Mouse (Mus musculus): ENCODE measurements around the gene Nfic. TPM values are rescaled to one million over a fixed set of nuclear protein-coding genes. Genes with fewer than 3 reads are reported as not detected.
A peak's percentile ranks its signal among the peaks of the same experiment; 100 is the strongest.

The Nfic gene
- total RNA-seq, 2 experiments from 2014 or later, result 120 to 129 TPM

DNA sequence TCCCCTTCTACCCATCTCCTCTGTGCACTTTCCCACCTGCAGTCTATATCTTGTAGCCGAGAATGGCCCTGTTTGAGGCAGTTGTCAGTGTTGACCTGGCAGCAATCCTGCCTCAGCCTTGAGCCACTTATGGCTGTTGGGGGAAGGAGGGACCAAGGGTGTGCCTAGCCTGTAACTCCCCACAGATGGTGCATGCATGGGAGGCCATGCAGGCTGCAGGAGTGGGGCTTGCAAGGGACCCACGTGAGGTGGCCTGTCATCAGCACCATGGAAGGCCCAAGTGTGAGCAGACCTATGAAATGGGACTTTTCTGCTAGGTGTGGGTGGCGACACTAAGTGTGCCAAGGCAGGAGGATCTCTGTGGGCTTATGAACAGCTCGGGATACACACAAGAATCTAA lies 90.4 kb downstream of the Nfic start:
- DNase-seq (ENCODE audit: low spot score in 2 of 2), result no peak

DNA sequence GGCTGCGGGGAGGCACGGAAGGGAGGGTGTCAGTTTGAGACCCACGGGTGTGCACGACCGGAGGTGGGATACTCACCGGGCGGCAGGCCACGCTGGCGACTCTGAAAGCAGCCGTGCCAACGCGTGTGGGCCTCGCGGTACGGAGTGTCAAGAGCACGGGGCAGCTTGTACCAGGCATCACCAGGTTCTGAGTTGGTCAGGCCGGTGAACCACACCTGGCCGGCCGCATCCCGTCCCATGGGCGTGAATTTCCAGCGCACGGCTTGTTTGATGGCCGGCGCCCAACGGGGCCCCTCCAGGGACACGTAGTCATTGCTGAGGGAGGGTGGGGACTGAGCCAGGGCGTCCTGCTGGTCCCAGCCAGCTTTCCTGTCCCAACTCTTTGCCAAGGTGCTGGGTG lies 90.8 kb downstream of the Nfic start:
- no peak for DNase-seq (ENCODE audit: low spot score in 2 of 2)

DNA sequence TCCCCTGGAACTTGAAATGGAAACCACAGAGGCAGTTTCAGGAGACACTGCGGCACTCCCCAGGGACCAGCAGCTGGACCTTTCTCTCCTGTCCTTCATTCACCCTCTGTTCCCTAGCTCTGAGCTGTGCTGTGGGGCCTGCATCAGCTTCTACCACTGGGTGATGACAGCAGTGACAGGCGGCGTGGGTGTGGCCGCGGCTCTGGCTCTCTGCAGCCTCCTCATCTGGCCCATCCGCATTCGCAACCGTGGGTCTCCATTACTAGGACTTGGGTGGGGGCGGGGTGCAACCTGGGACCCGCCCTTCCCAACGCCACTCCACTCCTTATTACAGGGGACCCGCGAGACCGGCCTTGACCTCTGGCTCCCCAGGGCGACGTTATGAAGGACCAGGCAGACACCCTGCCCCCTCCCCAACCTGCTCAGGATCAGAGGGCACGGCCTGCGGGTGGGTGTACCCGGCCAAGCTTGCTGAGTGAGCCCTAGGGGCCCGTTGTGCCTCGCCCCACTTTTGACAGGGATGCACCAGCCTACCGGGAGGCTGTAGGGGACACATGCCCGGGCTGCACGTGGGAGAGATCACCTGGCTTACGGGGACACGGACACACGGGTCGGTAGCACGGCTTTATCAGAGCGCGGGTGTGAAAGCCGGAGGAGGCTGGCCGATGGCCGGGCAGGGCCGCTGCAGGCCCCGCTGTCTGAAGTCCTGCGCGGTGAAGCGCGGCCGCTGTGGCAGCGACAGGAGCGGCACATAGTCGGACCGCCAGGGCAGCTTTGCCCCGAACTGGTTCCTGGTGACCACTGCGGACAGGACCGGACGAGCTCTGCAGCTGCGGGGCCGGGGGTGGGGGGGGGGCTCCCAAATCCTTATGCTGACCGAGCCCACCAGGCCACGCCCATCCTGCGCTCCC lies 91.7 kb downstream of the Nfic start:
- no peak for DNase-seq (ENCODE audit: low spot score in 2 of 2)

DNA sequence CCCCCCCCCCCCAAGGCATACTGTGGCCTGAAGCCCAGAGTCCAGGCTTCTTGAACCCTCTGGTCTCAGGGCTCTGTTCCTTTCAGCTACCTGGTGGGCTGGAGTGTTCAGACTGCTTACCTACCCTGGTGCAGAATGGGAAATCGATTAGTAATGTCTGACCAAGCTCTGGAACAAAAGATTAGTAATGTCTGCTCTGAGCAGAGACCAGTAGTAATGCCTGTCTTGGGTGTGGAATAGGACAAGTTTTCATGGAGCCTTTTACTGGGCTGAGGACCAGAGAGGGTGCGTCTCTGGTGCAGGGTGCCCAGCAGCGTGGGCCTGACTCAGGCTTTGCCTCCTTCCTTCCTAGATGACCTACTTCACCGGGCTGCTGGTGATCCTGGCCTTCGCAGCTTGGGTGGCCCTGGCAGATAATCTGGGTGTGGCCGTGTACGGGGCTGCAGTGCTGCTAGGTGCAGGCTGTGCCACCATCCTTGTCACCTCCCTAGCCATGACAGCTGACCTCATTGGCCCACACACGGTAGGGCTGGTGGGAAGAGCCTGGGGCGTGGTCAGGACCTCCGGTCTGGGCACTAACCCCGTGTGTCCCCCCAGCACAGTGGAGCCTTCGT lies 93.0 kb downstream of the Nfic start:
- no peak for DNase-seq (ENCODE audit: low spot score in 2 of 2)

DNA sequence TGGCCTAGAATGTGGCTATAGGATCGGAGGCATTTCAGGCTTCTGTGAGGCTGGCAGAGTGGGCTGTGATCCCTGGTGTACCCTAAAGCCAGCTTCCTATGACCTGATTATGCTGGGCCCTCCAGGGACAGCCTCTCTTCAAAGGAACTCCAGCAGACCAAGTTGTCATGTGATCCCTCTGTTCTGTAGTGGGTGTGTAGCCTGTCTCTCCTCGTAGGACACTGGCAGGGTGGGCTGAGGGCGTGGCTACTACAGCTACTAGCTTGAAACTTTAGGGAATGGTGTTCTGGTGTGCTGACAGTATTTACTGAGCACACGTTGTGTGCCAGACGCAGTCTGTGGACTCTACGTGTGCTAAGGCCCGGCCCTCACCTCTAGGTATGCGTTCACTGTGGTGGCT lies 94.7 kb downstream of the Nfic start:
- no peak for DNase-seq (ENCODE audit: low spot score in 2 of 2)

DNA sequence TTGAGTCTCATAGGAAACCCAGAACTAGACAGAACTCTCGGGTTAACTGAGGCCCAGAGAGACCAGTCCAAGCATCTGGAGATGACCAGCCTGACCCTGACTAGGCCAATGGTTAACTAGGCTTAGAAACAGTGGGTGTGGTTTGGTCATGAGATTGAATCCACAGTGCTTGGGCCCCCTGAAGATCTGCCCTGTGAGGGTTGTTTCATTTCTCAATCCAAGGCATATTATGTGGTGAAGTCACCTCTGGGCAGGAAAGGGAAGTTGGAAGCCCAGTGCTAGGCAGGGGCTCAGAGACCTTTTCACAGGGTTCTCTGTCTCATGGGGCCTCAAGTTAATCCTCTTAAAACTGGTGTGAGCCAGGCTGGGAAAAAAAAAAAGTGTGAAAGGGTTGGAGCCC lies 96.6 kb downstream of the Nfic start:
- no peak for DNase-seq (ENCODE audit: low spot score in 2 of 2)

DNA sequence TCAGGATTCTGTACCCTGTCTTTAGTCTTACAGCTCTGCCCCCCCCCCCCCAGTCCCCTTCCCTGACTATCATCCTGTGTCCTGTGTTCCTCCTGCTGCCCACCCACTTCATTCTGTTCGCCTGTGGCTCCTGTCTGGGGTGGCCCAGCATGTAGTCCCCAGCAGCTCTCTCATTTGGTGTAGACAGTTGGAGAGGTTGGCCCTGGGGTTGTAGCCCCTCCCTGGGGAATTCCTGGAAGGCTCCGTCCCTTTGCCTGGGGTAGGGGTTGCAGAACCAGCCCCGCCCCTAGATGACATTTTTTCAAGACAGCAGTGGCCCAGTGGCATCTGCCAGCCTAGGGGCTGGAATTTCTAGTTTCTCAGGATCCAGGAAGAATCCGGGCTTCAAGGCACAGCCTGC lies 97.2 kb downstream of the Nfic start:
- DNase-seq (ENCODE audit: low spot score in 2 of 2), result no peak

DNA sequence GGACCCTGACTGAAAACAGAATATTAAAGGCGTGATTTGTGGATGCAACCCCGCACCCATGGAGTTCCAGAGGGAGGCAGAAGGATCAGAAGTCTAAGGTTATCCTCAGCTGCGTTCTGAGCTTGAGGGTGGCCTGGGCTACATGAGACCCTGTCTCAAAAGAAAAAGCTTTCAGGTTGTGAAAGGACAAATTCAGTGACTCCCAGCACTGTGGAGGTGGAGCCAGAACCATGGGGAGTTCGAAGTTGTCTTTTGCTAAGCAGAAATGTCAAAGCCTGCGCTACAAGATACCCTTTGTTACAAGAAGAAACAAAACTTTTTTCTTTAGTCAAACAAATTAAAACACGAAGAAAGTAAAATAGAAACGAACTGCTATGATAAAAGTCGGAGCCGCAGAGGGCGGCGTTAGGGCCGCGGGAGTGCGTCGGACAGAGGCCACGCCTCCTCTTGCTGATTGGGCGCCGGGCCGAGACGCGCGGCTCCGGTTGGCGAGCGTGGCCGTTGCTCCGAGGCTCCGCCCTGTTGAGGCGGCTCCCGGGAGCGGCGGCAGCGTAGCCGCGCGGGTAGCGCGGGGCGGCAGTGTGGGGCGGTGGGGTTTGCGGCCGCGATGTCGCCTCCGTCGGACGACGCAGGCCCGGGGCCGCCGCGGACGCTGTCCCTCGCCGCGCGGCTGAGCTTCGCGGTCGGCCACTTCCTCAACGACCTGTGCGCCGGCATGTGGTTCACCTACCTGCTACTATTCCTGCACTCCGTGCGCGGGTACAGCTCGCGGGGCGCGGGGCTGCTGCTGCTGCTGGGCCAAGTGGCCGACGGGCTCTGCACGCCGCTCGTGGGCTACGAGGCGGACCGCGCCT lies 98.2 kb downstream of the Nfic start, which contains the start of gene Mfsd12:
Mfsd12 (plus strand) TSS at position 501 of the 854 bp plus-strand sequence.
- peak; percentile 71 to 76 for DNase-seq (ENCODE audit: low spot score in 2 of 2)

DNA sequence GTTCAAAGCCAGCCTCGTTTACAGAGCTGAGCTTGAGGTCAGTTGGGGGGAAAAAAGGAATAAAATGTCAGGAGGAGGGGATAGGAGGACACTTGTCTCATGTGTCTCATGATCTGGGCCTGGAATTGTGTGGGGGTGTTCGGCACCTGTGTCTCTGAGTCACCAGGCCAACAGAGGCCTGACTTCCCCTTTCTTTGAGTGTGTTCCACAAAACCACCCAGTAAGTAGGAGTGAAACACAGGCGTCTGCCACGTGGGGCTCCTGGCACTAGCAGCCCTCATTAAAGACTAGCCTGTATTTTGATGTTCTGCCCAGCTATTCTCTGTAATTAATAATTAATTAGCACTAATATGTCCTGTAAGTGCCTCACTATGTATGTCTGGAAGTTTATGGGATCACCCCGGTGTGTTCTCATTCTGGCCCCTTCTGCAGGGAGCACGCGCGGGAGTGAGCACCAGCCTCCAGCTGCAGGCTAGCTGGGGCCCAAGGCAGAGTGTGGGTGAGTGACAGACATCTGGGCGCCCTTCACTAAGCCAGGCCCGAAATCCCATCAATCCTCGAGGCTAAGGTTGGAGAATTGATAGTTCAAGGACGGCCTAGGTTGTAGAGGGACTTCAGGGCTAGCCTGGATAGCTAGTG lies 99.0 kb downstream of the Nfic start:
- no peak for DNase-seq (ENCODE audit: low spot score in 2 of 2)

DNA sequence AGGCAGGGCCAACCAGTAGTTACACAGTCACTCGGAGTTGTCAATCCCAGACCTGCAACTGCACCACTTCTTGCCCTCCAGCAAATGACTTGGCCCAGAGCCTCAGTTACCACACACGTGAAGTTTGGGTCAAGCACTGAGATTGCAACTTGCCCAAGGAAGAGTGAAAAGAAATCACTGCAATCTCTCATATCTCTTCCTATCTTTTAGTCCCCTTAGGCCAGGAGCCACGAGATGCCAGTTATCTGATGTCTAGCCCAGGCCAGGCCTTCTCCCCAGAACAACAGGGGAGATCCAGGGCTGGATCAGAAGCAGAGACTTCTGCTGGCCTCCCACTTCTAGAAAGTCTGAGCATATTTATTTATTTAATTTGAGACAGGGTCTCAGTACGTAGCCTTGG lies 99.9 kb downstream of the Nfic start:
- no peak for DNase-seq (ENCODE audit: low spot score in 2 of 2)

DNA sequence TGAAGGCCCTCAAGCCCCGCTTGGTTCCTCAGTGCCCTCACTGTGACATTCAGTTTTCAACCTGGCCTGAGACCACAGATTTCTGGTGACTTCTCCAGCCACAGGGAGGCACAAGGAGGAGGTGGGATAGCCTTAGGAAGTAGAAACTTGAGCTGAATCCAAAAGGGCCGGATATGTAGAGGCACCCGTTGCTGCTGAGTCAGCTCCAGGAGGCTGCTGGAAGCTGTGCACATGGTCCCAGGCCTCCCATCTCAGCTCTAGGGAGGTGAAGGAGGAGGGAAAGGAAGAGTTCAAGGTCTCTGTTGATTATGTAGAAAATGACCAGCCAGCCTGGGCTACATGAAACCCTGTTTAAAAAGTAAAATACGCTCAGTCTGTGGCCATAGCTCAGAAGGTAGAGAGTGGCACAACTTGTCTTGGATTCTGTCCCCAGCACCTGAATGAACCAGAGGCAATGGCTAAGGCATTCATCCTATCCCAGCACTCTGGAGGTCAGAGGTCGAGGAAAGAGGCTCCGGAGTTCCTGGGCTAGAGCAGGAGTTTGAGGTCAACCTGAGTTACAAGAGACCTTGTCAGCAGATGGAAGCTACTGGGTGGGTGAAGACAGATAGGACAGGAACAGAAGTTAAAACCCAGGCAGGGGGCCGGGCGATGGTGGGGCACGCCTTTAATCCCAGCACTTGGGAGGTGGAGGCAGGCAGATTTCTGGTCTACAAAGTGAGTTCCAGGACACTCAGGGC lies 100.5 kb downstream of the Nfic start:
- no peak for DNase-seq (ENCODE audit: low spot score in 2 of 2)

DNA sequence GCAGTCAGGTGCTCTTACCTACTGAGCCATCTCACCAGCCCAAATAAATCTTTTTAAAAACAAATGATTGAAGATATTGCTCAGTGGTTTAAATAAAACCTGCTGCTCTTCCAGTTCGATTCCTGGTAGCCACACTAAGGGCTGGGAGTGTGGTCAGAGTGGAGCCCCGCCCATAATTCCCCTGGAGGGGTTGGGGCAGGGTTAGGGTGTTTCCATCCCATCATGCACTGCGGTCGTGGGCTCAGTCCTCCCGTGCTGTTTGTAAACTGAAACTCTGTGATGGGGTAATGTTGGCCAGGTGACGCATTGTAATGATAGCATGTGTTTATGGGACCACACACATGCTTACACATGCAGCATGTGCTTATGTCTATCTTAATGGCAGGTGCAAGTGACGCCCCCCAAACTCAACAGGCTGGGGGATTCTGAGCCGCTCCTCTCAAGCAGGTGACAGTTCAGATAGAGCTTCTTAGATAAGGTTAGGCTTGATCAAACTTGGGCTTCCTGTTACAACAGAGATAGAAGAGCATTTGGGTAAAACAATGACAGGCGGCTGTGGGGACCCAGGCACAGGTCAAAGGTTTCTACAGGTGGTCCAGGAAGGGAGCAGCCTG lies 103.7 kb downstream of the Nfic start:
- DNase-seq (ENCODE audit: low spot score in 2 of 2), result no peak

DNA sequence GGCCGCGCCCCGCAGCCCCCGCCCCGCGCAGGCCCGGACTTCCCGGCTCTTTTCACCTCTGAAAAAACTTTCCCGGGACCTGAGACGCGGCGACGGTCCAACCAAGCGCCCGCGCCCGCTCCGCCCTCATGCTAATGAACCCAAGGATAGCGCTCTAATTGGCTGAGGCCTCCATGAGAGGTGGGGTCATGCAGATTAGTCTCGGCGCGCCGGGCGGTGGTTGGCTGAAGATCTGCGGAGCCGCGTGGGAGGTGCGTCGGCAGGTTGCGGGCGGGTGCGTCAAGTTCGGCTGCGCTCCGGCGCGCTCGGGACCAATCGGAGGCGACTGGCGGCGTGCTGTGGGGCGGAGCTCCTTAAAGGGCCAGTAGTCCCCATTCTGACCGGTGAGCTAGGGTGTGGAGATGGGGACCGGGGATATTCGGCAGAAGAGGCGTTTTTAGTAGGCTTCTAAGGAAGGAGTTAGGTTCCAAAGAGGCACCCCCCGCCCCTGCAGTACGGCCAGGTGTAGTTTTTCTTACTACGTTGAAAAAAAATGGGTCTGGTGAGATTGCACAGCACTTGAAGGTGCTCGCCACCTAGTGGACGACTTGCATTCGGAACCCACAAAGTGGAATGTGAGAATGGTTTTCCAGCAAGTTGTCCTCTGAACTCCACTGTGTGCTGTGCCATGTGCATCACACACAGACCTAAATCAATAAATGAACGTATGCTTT lies 104.9 kb downstream of the Nfic start, which contains the start of gene Hmg20b:
Hmg20b (minus strand) TSS at position 130 of the 713 bp plus-strand sequence.
- DNase-seq (ENCODE audit: low spot score in 2 of 2), result peak; percentile 97 to 98

DNA sequence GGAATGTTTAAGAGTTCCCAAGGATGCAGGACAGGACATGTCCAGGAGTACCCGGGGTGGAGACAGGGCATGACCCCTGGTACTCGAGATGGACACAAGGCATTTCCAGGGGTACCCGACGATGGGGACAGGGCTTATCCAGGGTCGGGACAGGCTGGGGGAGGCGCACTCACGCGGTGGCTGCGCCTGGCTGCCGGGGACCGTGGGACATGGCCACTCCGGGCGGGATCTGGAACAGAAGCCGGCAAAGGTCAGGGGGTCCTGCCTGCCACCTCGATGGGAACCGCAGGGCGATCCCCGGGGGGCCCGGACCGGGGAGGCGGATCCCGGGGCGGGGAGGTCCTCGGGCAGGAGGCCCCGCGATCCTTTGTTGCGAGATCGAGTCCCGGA lies 105.5 kb downstream of the Nfic start:
- DNase-seq (ENCODE audit: low spot score in 2 of 2), result no peak

DNA sequence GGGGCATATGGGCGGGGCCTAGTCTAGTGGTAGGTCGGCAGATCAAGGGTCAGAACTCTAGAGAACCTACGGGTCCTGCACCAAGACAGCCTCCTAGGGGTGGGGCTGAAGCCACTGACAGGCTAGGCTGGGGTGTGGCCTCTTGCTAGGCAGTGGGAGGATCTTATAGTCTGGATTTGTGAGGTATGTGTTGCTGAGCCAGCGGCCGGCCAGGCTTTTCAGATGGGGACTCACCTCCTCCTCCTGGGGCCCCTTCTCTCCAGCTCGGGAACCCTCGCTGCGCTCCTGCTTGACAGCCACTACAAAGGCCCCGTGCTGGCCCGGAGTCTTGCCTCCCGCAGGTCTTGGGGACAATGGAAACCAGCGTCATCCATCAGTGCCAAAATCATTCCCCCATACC lies 106.3 kb downstream of the Nfic start:
- DNase-seq (ENCODE audit: low spot score in 2 of 2), result no peak

DNA sequence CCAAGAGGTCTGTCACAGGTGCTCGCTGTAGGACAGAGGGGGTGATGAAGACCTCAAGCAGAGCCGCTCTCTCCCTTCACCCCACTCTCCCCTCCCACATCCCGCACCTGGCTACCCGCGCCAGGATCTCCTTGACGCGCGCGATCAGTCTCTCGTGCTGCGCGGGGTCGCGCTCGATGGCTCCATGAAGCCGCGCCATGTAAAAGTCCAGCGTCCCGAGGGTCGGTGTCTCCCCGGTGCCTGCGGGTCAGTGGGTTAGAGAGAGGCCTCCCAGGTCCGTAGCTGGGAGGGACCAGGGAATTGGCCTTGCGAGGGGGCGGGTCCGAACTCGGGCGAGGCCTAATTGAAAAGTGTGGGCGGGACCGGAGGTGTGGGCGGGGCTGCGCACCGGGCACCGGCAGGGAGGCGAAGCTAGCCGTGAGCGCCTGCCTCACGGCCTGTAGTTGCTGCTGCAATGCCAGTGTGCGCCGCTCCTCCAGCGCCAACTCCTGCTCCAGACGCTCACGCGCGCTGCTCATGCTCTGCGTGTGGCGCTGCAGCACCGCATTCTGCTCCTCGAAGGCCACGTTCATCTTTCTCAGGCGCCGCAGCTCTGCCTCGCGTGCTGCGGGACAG lies 108.9 kb downstream of the Nfic start:
- peak in 1 of 2 experiments; percentile 55 for DNase-seq (ENCODE audit: low spot score in 2 of 2)

Data from adrenal gland, postnatal 4 days (tissue).